Mouse (Mus musculus): ENCODE data around the gene Amotl2.

DNA sequence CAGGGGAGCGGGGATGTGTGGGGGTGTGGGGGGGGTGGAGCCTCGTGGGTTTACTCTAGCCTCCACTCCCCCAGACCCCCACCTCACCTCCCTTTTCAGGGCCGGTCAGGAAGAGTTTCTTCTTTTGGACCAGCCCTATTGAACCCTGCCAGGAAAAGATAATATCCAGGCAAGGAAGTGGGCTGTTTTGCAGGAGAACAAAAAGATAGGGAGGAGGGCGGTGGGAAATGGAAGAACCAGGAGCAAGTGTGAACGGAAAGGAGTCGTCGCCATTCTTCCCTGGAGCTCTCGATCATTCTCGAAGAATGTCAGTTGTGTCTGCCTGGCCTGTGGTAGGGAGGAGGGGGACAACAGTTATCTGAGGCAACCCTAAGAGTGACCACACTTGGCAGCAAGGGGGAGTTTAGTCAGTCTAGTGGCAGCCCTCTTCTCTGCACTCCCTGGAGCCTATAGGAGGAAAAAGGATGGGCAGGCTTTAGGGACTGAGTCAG, 5.6 kb downstream of the Amotl2 start:
- TF ChIP-seq TAL1 (IDR thresholded peaks at IDR 0.05; ENCODE audit: low read length) (no peak), GATA1 (IDR thresholded peaks at IDR 0.05; ENCODE audit: low read length) (no peak)
